Mouse (Mus musculus) stomach, postnatal 0 days (tissue): ENCODE results near the gene Foxf2. TPM values are rescaled to one million over a fixed set of nuclear protein-coding genes. Genes with fewer than 3 reads are reported as not detected.

Experiments
- ATAC-seq: fragments of 200-750 bp; cut with Nextera tagmentation; 2 replicates; pipeline ENCODE4 v1.8.0; 2017; ENCODE audit not compliant: low FRiP score, low TSS enrichment
- DNase-seq: peaks from one replicate; pipeline ENCODE4 v3.0.0-alpha.2; 2016; ENCODE audit warnings: low spot score
- H3K27ac ChIP-seq: fragments of 300-500 bp; sonication (generic); replicated peaks from 2 replicates; pipeline ENCODE4 v1.5.1; 2014; ENCODE audit warnings: mild to moderate bottlenecking, control low read depth
- H3K27me3 ChIP-seq: fragments of 300-500 bp; sonication (generic); 2 replicates; pipeline ENCODE4 v1.6.1; 2014; ENCODE audit warnings: low read length; ENCODE audit not compliant: control insufficient read depth, insufficient read depth
- H3K36me3 ChIP-seq: fragments of 300-500 bp; sonication (generic); 2 replicates; pipeline ENCODE4 v1.6.1; 2014; ENCODE audit warnings: low read length, mixed read lengths; ENCODE audit not compliant: control insufficient read depth, insufficient read depth
- H3K4me1 ChIP-seq: fragments of 300-500 bp; sonication (generic); replicated peaks from 2 replicates; pipeline ENCODE4 v1.6.1; 2014; ENCODE audit warnings: antibody characterized with exemption; ENCODE audit not compliant: control insufficient read depth, insufficient read depth
- H3K4me2 ChIP-seq: fragments of 300-500 bp; sonication (generic); replicated peaks from 2 replicates; pipeline ENCODE4 v1.6.1; 2014; ENCODE audit warnings: low read depth, mild to moderate bottlenecking, control low read depth, moderate library complexity
- H3K4me3 ChIP-seq: fragments of 300-500 bp; sonication (generic); 2 replicates; pipeline ENCODE4 v1.5.1; 2014; ENCODE audit warnings: low read depth, low read length, control low read depth
- H3K9ac ChIP-seq: fragments of 300-500 bp; sonication (generic); 2 replicates; pipeline ENCODE4 v1.6.1; 2014; ENCODE audit warnings: mild to moderate bottlenecking, low read length, control low read depth, mixed read lengths
- H3K9me3 ChIP-seq: fragments of 300-500 bp; sonication (generic); 2 replicates; pipeline ENCODE4 v1.6.1; 2016; ENCODE audit warnings: low read length; ENCODE audit not compliant: control insufficient read depth
- CTCF ChIP-seq: IDR thresholded peaks from 2 replicates; pipeline ENCODE4 v1.5.1; 2016; ENCODE audit warnings: antibody characterized with exemption, low read depth, mild to moderate bottlenecking, moderate library complexity
- EP300 ChIP-seq: optimal IDR thresholded peaks from 2 replicates; pipeline ENCODE3; 2016; ENCODE audit warnings: antibody characterized with exemption
- WGBS: fragments of 180-500 bp; shearing (Covaris S2); extraction: QIAGEN DNeasy Blood & Tissue Kit; methylation state at CpG from one replicate; pipeline ENCODE4 v1.1.7; 2014; 5-methylcytosine and 5-hydroxymethylcytosine counted together
- polyA plus RNA-seq: library from polyadenylated mRNA; unstranded; fragments of >200 nt; fragmentation: Nextera tagmentation; extraction: Ambion mirVana; gene quantifications from 2 replicates; pipeline ENCODE4 v1.2.1, GENCODE M21; 2015

The Foxf2 gene
- polyA plus RNA-seq, 1 experiment from 2014 or later: 10.0 TPM

DNA sequence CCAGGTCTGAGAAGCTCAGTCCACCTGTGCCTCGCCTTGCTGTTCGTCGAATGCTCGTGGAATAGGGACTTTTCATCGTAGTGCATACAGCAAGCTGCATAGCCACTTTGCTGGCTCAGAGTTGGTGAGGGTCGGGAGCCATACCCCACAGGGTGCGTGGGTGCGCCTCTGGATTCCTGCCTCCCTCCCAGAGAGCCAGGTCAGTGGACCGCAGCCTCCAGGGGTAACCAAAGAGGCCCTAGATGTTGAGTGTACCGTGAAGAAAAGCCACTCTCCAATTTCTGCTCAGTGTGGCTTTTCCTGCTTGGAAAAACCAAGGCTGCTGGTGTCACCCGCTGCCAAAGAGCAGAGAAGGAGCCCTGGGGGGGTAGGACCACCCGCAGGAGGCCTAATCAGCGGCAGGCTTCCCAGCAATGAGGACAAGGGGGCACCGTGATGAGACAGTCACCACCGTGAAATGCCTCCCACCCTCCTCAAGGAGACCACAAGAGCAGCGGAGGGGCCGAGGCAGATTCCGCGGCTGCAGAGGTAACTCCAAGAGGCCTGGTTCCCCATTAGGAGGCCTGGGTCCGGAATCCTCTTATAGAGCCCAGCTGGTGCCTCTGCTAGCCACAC, 26.6 kb downstream of the Foxf2 start:
- Histone ChIP-seq H3K36me3 (no peaks in the 10 kb centered on the region), H3K4me2 (no peak overlapping the region), H3K9me3 (no peaks in the 10 kb centered on the region), H3K27me3 (no peaks in the 10 kb centered on the region), H3K4me1 (no peaks in the 10 kb centered on the region), H3K27ac (no peak overlapping the region), H3K9ac (no peak overlapping the region), H3K4me3 (no peak overlapping the region)
- ATAC-seq (no peak), DNase-seq (no peak)
- TF ChIP-seq EP300: no peak
- WGBS: 87% methylated on average over 20 of the region's 20 CpGs

DNA sequence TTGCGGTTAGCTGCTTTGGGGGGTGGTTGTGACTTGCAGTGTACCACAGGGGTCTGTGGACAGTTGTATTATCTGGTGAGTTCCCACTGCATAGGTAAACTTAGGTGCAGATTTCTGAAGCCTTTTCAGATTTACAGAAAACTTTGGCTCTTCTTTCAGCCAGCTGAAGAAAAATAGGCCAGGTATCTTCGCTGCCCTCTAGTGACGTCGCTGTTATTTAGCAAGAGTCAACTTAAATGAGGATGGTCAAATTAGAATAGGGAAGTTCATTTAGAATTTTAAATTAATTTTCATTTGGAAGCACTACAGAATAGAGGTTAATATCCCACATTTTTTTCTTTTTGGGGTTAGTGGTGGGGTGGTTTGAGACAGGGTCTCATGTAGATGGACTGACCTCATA, 30.6 kb downstream of the Foxf2 start:
- Histone ChIP-seq H3K9me3 (no peaks in the 10 kb centered on the region), H3K27ac (no peak overlapping the region), H3K27me3 (no peaks in the 10 kb centered on the region), H3K36me3 (no peaks in the 10 kb centered on the region), H3K9ac (no peak overlapping the region), H3K4me1 (no peaks in the 10 kb centered on the region), H3K4me2 (no peak overlapping the region), H3K4me3 (no peak overlapping the region)
- no peak for DNase-seq
- 57% methylated on average over 4 of the region's 4 CpGs for WGBS
- ATAC-seq: no peak
- peak; percentile 53 for TF ChIP-seq CTCF
- no peak for TF ChIP-seq EP300

GRCm38 (mm10) chr13:31658212-31658611, 32.6 kb downstream of the Foxf2 start:
- H3K9ac ChIP-seq: no peak overlapping the region
- DNase-seq: no peak
- no peak for TF ChIP-seq CTCF
- TF ChIP-seq EP300: no peak
- no peak for ATAC-seq
- no peaks in the 10 kb centered on the region for H3K9me3 ChIP-seq
- no peak overlapping the region for H3K4me2 ChIP-seq
- no peaks in the 10 kb centered on the region for H3K4me1 ChIP-seq
- no peaks in the 10 kb centered on the region for H3K27me3 ChIP-seq
- H3K36me3 ChIP-seq: no peaks in the 10 kb centered on the region
- no peak overlapping the region for H3K27ac ChIP-seq
- no peak overlapping the region for H3K4me3 ChIP-seq
- WGBS: 89% methylated on average over 4 of the region's 4 CpGs

- H3K9me3 ChIP-seq: no peaks in the 10 kb centered on the region
- ATAC-seq (no peak), DNase-seq (peak; percentile 65)
- H3K4me1 ChIP-seq: no peaks in the 10 kb centered on the region
- no peak overlapping the region for H3K4me2 ChIP-seq
- no peak overlapping the region for H3K27ac ChIP-seq
- WGBS: 1% methylated on average over 3 of the region's 3 CpGs
- TF ChIP-seq EP300: no peak
- peak; percentile 84 for TF ChIP-seq CTCF
- H3K36me3 ChIP-seq: no peaks in the 10 kb centered on the region
- no peak overlapping the region for H3K4me3 ChIP-seq
- H3K9ac ChIP-seq: no peak overlapping the region
- no peaks in the 10 kb centered on the region for H3K27me3 ChIP-seq
Measured at GRCm38 (mm10) chr13:31658963-31659362, 33.3 kb downstream of the Foxf2 start.

- H3K4me2 ChIP-seq: no peak overlapping the region
- TF ChIP-seq EP300 (no peak), CTCF (no peak)
- H3K27ac ChIP-seq: no peak overlapping the region
- H3K4me1 ChIP-seq: no peaks in the 10 kb centered on the region
- no peak overlapping the region for H3K9ac ChIP-seq
- H3K27me3 ChIP-seq: no peaks in the 10 kb centered on the region
- H3K9me3 ChIP-seq: no peaks in the 10 kb centered on the region
- DNase-seq: no peak
- ATAC-seq: no peak
- H3K4me3 ChIP-seq: no peak overlapping the region
- no peaks in the 10 kb centered on the region for H3K36me3 ChIP-seq
- WGBS: 59% methylated on average over 6 of the region's 6 CpGs
Measured at GRCm38 (mm10) chr13:31661211-31661610, 35.6 kb downstream of the Foxf2 start.

DNA sequence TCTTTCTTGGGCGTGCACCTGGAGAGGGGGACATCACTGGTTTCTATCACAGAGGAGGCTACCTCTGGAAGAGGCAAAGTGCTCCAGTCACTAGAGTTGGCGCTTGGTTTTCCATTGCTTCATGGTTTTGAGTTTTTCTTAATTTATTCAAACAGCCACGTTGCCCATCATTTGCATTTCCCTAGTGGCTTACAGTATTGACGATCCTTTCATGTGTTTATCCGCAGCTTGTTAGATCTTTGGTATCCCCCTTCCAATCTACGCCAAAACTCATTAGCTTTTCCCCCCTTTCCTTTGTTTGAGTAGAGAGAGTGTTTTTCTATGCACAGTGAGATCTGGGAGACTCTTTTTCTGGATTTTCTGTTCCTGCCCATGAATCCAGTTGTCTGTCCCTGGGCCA, 39.8 kb downstream of the Foxf2 start:
- no peak for DNase-seq
- Histone ChIP-seq H3K4me2 (no peak overlapping the region), H3K4me1 (no peaks in the 10 kb centered on the region), H3K9ac (no peak overlapping the region), H3K9me3 (no peaks in the 10 kb centered on the region), H3K27me3 (no peaks in the 10 kb centered on the region), H3K36me3 (no peaks in the 10 kb centered on the region), H3K27ac (no peak overlapping the region), H3K4me3 (no peak overlapping the region)
- ATAC-seq: no peak
- 70% methylated on average over 6 of the region's 6 CpGs for WGBS
- TF ChIP-seq EP300 (no peak), CTCF (no peak)
